Mouse (Mus musculus) lung, embryonic 14.5 days (tissue): ENCODE measurements around the gene 1700088E04Rik. TPM values are rescaled to one million over a fixed set of nuclear protein-coding genes. Genes with fewer than 3 reads are reported as not detected.

ENCODE experiments used
- ATAC-seq: fragments of 200-750 bp; cut with Nextera tagmentation; 2 replicates; pipeline ENCODE4 v1.8.0; 2017; ENCODE audit warnings: mild to moderate bottlenecking, moderate TSS enrichment, moderate library complexity; ENCODE audit not compliant: insufficient read depth
- DNase-seq: peaks from one replicate; pipeline ENCODE4 v3.0.0-alpha.2; 2015
- H3K27ac ChIP-seq: fragments of 300-500 bp; sonication (generic); 2 replicates; pipeline ENCODE4 v1.5.1; 2014; ENCODE audit warnings: low read depth, mild to moderate bottlenecking, moderate library complexity
- H3K27me3 ChIP-seq: fragments of 300-500 bp; sonication (generic); 2 replicates; pipeline ENCODE4 v1.6.1; 2014; ENCODE audit warnings: low read length, control low read depth; ENCODE audit not compliant: insufficient read depth
- H3K36me3 ChIP-seq: fragments of 300-500 bp; sonication (generic); 2 replicates; pipeline ENCODE4 v1.6.1; 2014; ENCODE audit warnings: control low read depth; ENCODE audit not compliant: insufficient read depth
- H3K4me1 ChIP-seq: fragments of 300-500 bp; sonication (generic); 2 replicates; pipeline ENCODE4 v1.6.1; 2014; ENCODE audit warnings: antibody characterized with exemption, control low read depth; ENCODE audit not compliant: insufficient read depth
- H3K4me2 ChIP-seq: fragments of 300-500 bp; sonication (generic); 2 replicates; pipeline ENCODE4 v1.6.1; 2014; ENCODE audit warnings: mild to moderate bottlenecking
- H3K4me3 ChIP-seq: fragments of 300-500 bp; sonication (generic); 2 replicates; pipeline ENCODE4 v1.5.1; 2014; ENCODE audit warnings: low read depth, low read length
- H3K9ac ChIP-seq: fragments of 300-500 bp; sonication (generic); 2 replicates; pipeline ENCODE4 v1.6.1; 2014
- H3K9me3 ChIP-seq: fragments of 300-500 bp; sonication (generic); 2 replicates; pipeline ENCODE4 v1.6.1; 2016; ENCODE audit warnings: low read depth, low read length, control low read depth
- CTCF ChIP-seq: IDR thresholded peaks from 2 replicates; pipeline ENCODE4 v1.5.1; 2016; ENCODE audit warnings: antibody characterized with exemption, low read depth
- WGBS: fragments of 180-500 bp; shearing (Covaris S2); extraction: QIAGEN DNeasy Blood & Tissue Kit; methylation state at CpG from one replicate; pipeline ENCODE4 v1.1.7; 2014; 5-methylcytosine and 5-hydroxymethylcytosine counted together
- polyA plus RNA-seq: library from polyadenylated mRNA; unstranded; fragments of >200 nt; fragmentation: Nextera tagmentation; extraction: Ambion mirVana; gene quantifications from 2 replicates; pipeline ENCODE4 v1.2.1, GENCODE M21; 2014

1700088E04Rik gene
- polyA plus RNA-seq, 1 experiment from 2014 or later = 6.0 TPM

DNA sequence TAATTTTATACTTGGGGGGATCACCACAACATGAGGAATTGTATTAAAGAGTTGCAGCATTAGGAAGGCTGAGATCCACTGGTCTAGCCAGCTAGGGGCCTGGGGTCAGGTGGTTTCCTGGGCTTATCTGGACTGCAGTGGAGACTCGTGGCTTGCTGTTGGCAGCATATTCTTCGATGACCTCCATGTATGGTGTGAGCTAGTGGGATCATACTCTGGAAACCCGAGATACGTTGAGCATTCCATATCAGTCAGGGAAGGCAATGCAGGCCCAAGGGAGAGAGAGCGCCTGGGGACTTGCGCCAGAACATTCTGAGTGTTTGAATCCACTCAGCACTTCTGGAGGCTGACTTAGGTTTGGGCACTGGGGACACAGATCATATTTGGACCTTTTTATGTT is 17.3 kb downstream of the 1700088E04Rik start:
- ATAC-seq (no peak), DNase-seq (no peak)
- no peak overlapping the region for H3K4me3 ChIP-seq

DNA sequence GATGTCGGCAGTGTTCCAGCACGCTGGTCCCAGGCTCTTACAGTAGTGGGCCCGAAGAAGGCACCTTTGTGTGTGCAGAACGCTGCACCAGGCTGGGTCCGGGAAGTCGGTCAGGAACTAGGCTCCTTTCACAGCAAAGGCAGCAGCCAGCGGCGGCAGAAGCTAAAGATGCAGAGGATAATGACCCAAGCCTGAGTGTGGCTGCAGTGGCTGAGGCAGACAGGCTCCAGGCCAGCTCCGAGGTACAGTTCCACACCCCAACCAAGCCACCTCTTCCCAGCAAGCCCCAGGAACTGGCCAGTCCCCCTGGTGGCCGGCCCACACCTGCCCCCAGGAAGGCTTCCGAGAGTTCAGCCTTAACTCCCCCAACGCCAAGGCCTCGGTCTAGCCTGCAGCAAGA is 18.5 kb downstream of the 1700088E04Rik start:
- H3K4me1 ChIP-seq = no peaks in the 10 kb centered on the region
- WGBS = 79% methylated on average over 13 of the region's 13 CpGs
- H3K27me3 ChIP-seq = no peaks in the 10 kb centered on the region
- DNase-seq (no peak), ATAC-seq (no peak)
- H3K27ac ChIP-seq = no peak overlapping the region
- H3K36me3 ChIP-seq = peaks cover 84% of the 10 kb centered on the region
- H3K9me3 ChIP-seq = no peaks in the 10 kb centered on the region
- no peak overlapping the region for H3K4me2 ChIP-seq
- H3K4me3 ChIP-seq = no peak overlapping the region
- H3K9ac ChIP-seq = no peak overlapping the region
- no peak for TF ChIP-seq CTCF

More for the DNA sequence above, 17.3 kb downstream of the 1700088E04Rik start:
- Histone ChIP-seq H3K9me3 (no peaks in the 10 kb centered on the region; the same call in 1 of the 2 replicates), H3K4me2 (no peak overlapping the region), H3K27ac (no peak overlapping the region), H3K27me3 (no peaks in the 10 kb centered on the region), H3K36me3 (peaks cover 88% of the 10 kb centered on the region), H3K9ac (no peak overlapping the region), H3K4me1 (no peaks in the 10 kb centered on the region)
- WGBS = 76% methylated on average over 6 of the region's 6 CpGs
- no peak for TF ChIP-seq CTCF

DNA sequence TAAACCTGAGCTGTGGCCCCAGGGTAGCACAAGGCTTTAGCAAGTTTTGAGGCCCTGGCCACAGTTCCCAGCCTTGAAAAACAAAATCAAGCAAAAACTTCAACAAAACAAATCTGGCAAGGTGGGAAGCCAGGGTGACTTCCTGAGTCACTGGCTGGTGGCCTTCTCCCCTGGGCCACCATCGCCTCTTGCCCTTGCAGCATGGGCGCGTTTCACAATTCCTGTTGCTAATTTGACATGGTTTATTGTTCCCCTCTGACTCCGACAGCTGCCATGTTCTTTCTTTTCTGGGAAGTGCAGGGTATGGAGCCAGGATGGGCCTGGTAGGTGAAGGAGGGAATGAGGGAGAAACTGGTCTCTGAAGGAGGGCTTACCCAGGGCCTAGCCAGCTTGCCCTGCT is 18.9 kb downstream of the 1700088E04Rik start:
- H3K9me3 ChIP-seq = no peaks in the 10 kb centered on the region
- DNase-seq (no peak), ATAC-seq (no peak)
- H3K4me2 ChIP-seq = no peak overlapping the region
- no peaks in the 10 kb centered on the region for H3K4me1 ChIP-seq
- no peak overlapping the region for H3K9ac ChIP-seq
- peaks cover 84% of the 10 kb centered on the region for H3K36me3 ChIP-seq
- TF ChIP-seq CTCF = no peak
- H3K27me3 ChIP-seq = no peaks in the 10 kb centered on the region
- H3K27ac ChIP-seq = no peak overlapping the region
- WGBS = 78% methylated on average over 4 of the region's 4 CpGs
- H3K4me3 ChIP-seq = no peak overlapping the region

DNA sequence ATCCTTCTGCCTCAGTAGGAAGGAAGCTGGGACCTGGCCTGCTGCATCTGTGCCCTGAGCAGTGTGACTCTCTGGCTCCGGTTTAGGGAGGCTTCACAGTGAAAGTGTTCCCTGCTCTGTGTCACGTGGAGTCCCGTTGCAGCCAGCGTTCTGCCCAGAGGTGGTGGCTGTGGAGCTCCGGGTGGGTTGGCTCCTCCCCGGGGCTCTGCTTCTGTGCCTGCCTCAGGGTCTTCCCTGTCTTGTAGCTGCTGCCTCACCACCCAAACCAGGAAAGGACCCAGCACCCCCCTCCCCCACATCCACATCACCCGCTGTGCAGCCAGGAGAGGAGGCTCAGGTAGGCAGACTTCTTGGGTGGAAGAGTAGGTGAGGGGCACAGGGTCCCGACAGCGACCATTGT is 21.6 kb downstream of the 1700088E04Rik start:
- no peak for TF ChIP-seq CTCF

DNA sequence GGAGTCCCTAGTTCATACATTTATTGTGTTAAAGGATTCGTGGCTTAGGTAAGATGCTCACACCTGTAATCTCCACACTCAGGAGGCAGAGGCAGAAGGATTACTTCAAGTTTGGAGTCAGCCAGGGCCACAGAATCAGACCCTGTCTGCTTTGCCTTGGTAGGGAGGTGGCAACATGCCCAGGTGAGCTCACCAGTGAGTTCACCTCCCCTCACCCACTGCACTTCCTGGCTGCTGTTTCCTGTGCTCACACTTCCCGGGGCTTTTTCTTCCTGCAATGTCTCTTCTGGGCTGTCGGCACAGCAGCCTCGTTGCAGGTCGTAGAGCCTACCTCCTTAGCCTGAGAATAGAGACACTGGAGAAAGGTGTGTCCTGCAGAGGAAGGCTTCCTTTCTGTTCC is 25.8 kb downstream of the 1700088E04Rik start:
- ATAC-seq = no peak
- 55% methylated on average over 5 of the region's 5 CpGs for WGBS
- H3K9ac ChIP-seq = no peak overlapping the region

More for the DNA sequence above, 21.6 kb downstream of the 1700088E04Rik start:
- no peak overlapping the region for H3K9ac ChIP-seq
- no peak for DNase-seq
- ATAC-seq = no peak
- no peak overlapping the region for H3K27ac ChIP-seq
- H3K9me3 ChIP-seq = no peaks in the 10 kb centered on the region
- H3K36me3 ChIP-seq = peaks cover 83% of the 10 kb centered on the region
- WGBS = 80% methylated on average over 9 of the region's 9 CpGs
- no peak overlapping the region for H3K4me3 ChIP-seq
- H3K4me2 ChIP-seq = no peak overlapping the region
- H3K4me1 ChIP-seq = no peaks in the 10 kb centered on the region
- H3K27me3 ChIP-seq = no peaks in the 10 kb centered on the region

DNA sequence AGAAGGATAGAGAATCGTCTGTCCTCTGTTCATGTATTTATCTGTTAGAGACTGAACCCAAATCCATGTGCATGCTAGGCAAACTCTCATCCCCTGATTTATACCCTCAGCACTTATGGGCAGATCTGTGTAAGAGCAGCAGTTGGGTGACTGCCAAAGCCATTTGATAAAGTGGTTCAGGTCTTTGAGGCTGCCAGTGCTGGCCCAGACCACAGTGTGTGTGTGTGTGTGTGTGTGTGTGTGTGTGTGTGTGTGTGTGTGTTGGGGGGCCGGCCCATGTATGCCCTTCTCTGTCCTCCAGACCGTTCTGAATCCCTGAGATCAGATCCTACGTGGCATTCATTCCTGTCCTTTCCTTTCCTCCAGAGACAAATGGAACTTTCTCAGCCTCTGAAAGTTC is 29.3 kb downstream of the 1700088E04Rik start:
- Histone ChIP-seq H3K4me3 (no peak overlapping the region), H3K4me1 (peaks cover 15% of the 10 kb centered on the region), H3K4me2 (peak overlapping the region; percentile 98; the same call in 1 of the 2 replicates), H3K27ac (peak overlapping the region; percentile 30; the same call in 1 of the 2 replicates), H3K9ac (no peak overlapping the region), H3K36me3 (peaks cover 25% of the 10 kb centered on the region), H3K27me3 (no peaks in the 10 kb centered on the region), H3K9me3 (no peaks in the 10 kb centered on the region)
- no peak for TF ChIP-seq CTCF
- WGBS = 44% methylated on average over 4 of the region's 4 CpGs
- ATAC-seq (no peak), DNase-seq (peak; percentile 77)

More for the DNA sequence above, 25.8 kb downstream of the 1700088E04Rik start:
- Histone ChIP-seq H3K9me3 (no peaks in the 10 kb centered on the region), H3K36me3 (peaks cover 53% of the 10 kb centered on the region), H3K27me3 (no peaks in the 10 kb centered on the region), H3K4me3 (no peak overlapping the region), H3K4me1 (peaks cover 11% of the 10 kb centered on the region), H3K4me2 (no peak overlapping the region), H3K27ac (no peak overlapping the region)
- DNase-seq = no peak
- TF ChIP-seq CTCF = no peak

DNA sequence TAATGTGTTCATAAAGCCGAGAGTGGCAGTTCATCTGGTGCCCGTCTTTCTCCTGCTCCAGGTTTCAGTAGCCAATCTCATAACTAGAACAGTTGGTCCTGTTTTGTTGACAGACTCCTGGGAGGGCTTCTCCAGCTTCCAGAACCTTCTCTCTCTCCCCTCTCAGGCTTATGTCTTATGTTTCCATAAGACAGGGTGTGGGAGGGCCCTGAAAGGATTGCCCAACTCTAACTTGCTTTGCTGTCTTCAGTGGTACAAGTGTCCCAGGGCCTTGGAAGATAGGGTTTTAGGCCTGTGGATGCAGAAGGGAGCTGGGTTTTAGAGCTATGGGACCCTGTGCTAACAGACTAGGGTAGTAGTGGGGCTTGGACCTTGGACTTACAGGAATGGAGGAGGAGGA is 30.5 kb downstream of the 1700088E04Rik start:
- Histone ChIP-seq H3K9me3 (no peaks in the 10 kb centered on the region), H3K27ac (no peak overlapping the region), H3K36me3 (peaks cover 15% of the 10 kb centered on the region), H3K4me2 (peak overlapping the region; percentile 98), H3K9ac (peak overlapping the region; percentile 87; the same call in 1 of the 2 replicates), H3K4me3 (peak overlapping the region; percentile 90), H3K4me1 (peaks cover 15% of the 10 kb centered on the region), H3K27me3 (no peaks in the 10 kb centered on the region)
- 54% methylated on average over 2 of the region's 2 CpGs for WGBS
- DNase-seq (no peak), ATAC-seq (no peak)
- TF ChIP-seq CTCF = no peak
